ENCODE assay signal across 17 mouse cellular contexts in the genomic region with DNA sequence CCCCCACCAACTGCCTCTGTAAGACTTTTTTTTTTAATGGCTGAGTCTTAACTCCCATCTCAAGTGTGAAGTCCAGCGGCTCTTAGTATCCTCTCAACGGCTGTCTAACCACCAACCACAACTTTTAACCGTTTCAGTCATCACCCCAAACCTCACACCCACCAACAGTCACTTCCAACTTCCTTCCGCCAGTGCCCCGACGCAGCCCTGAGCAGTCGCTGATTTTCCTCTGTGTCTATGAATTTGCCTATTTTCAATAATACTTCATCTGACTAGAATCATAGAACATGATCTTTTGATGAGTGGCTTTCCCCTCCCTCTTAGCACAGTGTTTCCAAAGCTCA. TPM values are rescaled to one million over a fixed set of nuclear protein-coding genes. Genes with fewer than 3 reads are reported as not detected.
DNase-seq lines count a peak whose midpoint lies in the region; ATAC-seq and TF ChIP-seq lines count a peak whose summit lies in the region.
"Had no signal": no experiment of that assay in that cellular context is flagged by ENCODE, and none has a peak within 500 bp of the region (broad histone marks: within the 10 kb centered on the region; RNA-seq: fewer than 3 reads in every experiment).

No protein-coding gene starts in this region.

- 65% methylated on average over 7 of the region's 7 CpGs for WGBS in heart, embryonic 16.5 days
- WGBS in heart, embryonic 12.5 days: 69% methylated on average over 7 of the region's 7 CpGs
- 30% methylated on average over 7 of the region's 7 CpGs for WGBS in liver, embryonic 16.5 days (ENCODE audit: insufficient replicate concordance)

- ATAC-seq in heart, embryonic 16.5 days (replicated peaks; ENCODE audit: extremely low read depth, insufficient read depth, low FRiP score): no peak
- no peak for ATAC-seq in heart, embryonic 12.5 days (ENCODE audit: insufficient number of reproducible peaks, low FRiP score)
- no peak for ATAC-seq in liver, embryonic 16.5 days (ENCODE audit: low read depth)
- ATAC-seq: hindbrain, postnatal 0 days; Patski had no signal

- no peak for TF ChIP-seq CTCF in bone marrow macrophage, adult 2 months (IDR thresholded peaks at IDR 0.05; ENCODE audit: low read depth, low read length)

- no peaks in the 10 kb centered on the region for H3K36me3 ChIP-seq in heart, embryonic 16.5 days (ENCODE audit: control insufficient read depth, insufficient read depth)
- no peaks in the 10 kb centered on the region for H3K36me3 ChIP-seq in heart, embryonic 12.5 days
- H3K36me3 ChIP-seq in liver, embryonic 16.5 days (ENCODE audit: control insufficient read depth, insufficient read depth): no peaks in the 10 kb centered on the region
- H3K36me3 ChIP-seq: neural tube, embryonic 15.5 days had no signal

- TF ChIP-seq POLR2A in bone marrow macrophage, adult 2 months (IDR thresholded peaks at IDR 0.05; ENCODE audit: borderline replicate concordance, low read depth, low read length): no peak

- DNase-seq in thymus, postnatal 14 days: peak; percentile 61
- DNase-seq in gastrocnemius, postnatal 10 days: no peak
- no peak for DNase-seq in lung, postnatal 4 days
- no peak for DNase-seq in cerebellum, adult 8-10 months
- DNase-seq: adrenal gland, adult 8-10 months; kidney, postnatal 4 days; midbrain, embryonic 14.5 days; right cerebral cortex, postnatal 25 days had no signal

- H3K27me3 ChIP-seq in heart, embryonic 16.5 days (ENCODE audit: control insufficient read depth, insufficient read depth, low read length): no peaks in the 10 kb centered on the region
- H3K27me3 ChIP-seq in heart, embryonic 12.5 days (replicated peaks): no peaks in the 10 kb centered on the region
- peaks cover 9% of the 10 kb centered on the region for H3K27me3 ChIP-seq in liver, embryonic 16.5 days (ENCODE audit: control insufficient read depth, insufficient read depth, low read depth, low read length)
- H3K27me3 ChIP-seq: Patski had no signal

- peaks cover 21% of the 10 kb centered on the region for H3K4me1 ChIP-seq in heart, embryonic 16.5 days (ENCODE audit: control insufficient read depth, insufficient read depth, low read length)
- H3K4me1 ChIP-seq in heart, embryonic 12.5 days (replicated peaks): peaks cover 35% of the 10 kb centered on the region
- H3K4me1 ChIP-seq in bone marrow macrophage, adult 2 months (ENCODE audit: control insufficient read depth, insufficient read depth, low read length): peaks cover 54% of the 10 kb centered on the region
- peaks cover 6% of the 10 kb centered on the region for H3K4me1 ChIP-seq in liver, embryonic 16.5 days (ENCODE audit: control insufficient read depth, low read depth, low read length)

- H3K27ac ChIP-seq in heart, embryonic 16.5 days (ENCODE audit: low read length): peak overlapping the region; percentile 22; the same call in 1 of the 2 replicates
- H3K27ac ChIP-seq in heart, embryonic 12.5 days (ENCODE audit: poor library complexity, severe bottlenecking): no peak overlapping the region
- peak overlapping the region; percentile 5; the same call in 1 of the 2 replicates for H3K27ac ChIP-seq in bone marrow macrophage, adult 2 months (ENCODE audit: insufficient read depth, low read depth, low read length)
- peak overlapping the region; percentile 53; the same call in 1 of the 2 replicates for H3K27ac ChIP-seq in liver, embryonic 16.5 days (ENCODE audit: low read length)
- H3K27ac ChIP-seq: hindbrain, postnatal 0 days; neural tube, embryonic 15.5 days; stomach, postnatal 0 days had no signal

- no peak overlapping the region for H3K9ac ChIP-seq in heart, embryonic 16.5 days (ENCODE audit: low read length)
- H3K9ac ChIP-seq in heart, embryonic 12.5 days: no peak overlapping the region
- no peak overlapping the region for H3K9ac ChIP-seq in liver, embryonic 16.5 days (ENCODE audit: low read depth, low read length)
- H3K9ac ChIP-seq: neural tube, embryonic 15.5 days had no signal

- H3K9me3 ChIP-seq in heart, embryonic 16.5 days (replicated peaks; ENCODE audit: control insufficient read depth, low read length): no peaks in the 10 kb centered on the region
- no peaks in the 10 kb centered on the region for H3K9me3 ChIP-seq in heart, embryonic 12.5 days (replicated peaks)
- H3K9me3 ChIP-seq in liver, embryonic 16.5 days (replicated peaks; ENCODE audit: control insufficient read depth, low read length): no peaks in the 10 kb centered on the region
- H3K9me3 ChIP-seq: neural tube, embryonic 15.5 days had no signal

- no peak overlapping the region for H3K4me3 ChIP-seq in heart, embryonic 16.5 days (ENCODE audit: low read length)
- H3K4me3 ChIP-seq in heart, embryonic 12.5 days: no peak overlapping the region
- no peak overlapping the region for H3K4me3 ChIP-seq in bone marrow macrophage, adult 2 months (ENCODE audit: insufficient read depth, low read length)
- H3K4me3 ChIP-seq in liver, embryonic 16.5 days (ENCODE audit: low read depth, low read length): no peak overlapping the region
- H3K4me3 ChIP-seq: erythroblast, embryonic 14.5 days; neural tube, embryonic 15.5 days had no signal

- peak overlapping the region; percentile 7; the same call in 1 of the 2 replicates for H3K4me2 ChIP-seq in heart, embryonic 16.5 days (ENCODE audit: low read depth, low read length)
- H3K4me2 ChIP-seq in heart, embryonic 12.5 days: no peak overlapping the region
- peak overlapping the region; percentile 21; the same call in 1 of the 2 replicates for H3K4me2 ChIP-seq in liver, embryonic 16.5 days (ENCODE audit: low read depth, low read length)
- H3K4me2 ChIP-seq: neural tube, embryonic 15.5 days had no signal

RNA-seq across cellular contexts. Expression of gene Cmtm7, which starts 3.6 kb away (rescaled TPM):
- polyA plus RNA-seq in heart, embryonic 16.5 days (2015; fragmentation: Nextera tagmentation; extraction: Ambion mirVana): 130 and 138 TPM in 2 replicates
- 104 TPM in 2 replicates for polyA plus RNA-seq in heart, embryonic 12.5 days (2016; fragmentation: Nextera tagmentation; extraction: Ambion mirVana)
- polyA plus RNA-seq in bone marrow macrophage, adult 2 months (2012; ENCODE audit: insufficient read depth, insufficient read length, missing spikeins): 184 and 192 TPM in 2 replicates
- 48.4 and 50.5 TPM in 2 replicates for polyA plus RNA-seq in liver, embryonic 16.5 days (2015; fragmentation: Nextera tagmentation; extraction: Ambion mirVana)
- total RNA-seq in gastrocnemius, postnatal 10 days (2021): 10 to 100 TPM; 14.1 to 16.7 TPM

RNA-seq across cellular contexts. Expression of gene Cmtm6, which starts 47.1 kb away (rescaled TPM):
- 51.0 and 51.6 TPM in 2 replicates for polyA plus RNA-seq in heart, embryonic 16.5 days (2015; fragmentation: Nextera tagmentation; extraction: Ambion mirVana)
- polyA plus RNA-seq in heart, embryonic 12.5 days (2016; fragmentation: Nextera tagmentation; extraction: Ambion mirVana): 42.2 and 43.9 TPM in 2 replicates
- 95.2 and 96.3 TPM in 2 replicates for polyA plus RNA-seq in bone marrow macrophage, adult 2 months (2012; ENCODE audit: insufficient read depth, insufficient read length, missing spikeins)
- polyA plus RNA-seq in liver, embryonic 16.5 days (2015; fragmentation: Nextera tagmentation; extraction: Ambion mirVana): 28.9 and 32.2 TPM in 2 replicates
- 10 to 100 TPM; 15.9 to 18.8 TPM for total RNA-seq in gastrocnemius, postnatal 10 days (2021)
